In the genomic region with DNA sequence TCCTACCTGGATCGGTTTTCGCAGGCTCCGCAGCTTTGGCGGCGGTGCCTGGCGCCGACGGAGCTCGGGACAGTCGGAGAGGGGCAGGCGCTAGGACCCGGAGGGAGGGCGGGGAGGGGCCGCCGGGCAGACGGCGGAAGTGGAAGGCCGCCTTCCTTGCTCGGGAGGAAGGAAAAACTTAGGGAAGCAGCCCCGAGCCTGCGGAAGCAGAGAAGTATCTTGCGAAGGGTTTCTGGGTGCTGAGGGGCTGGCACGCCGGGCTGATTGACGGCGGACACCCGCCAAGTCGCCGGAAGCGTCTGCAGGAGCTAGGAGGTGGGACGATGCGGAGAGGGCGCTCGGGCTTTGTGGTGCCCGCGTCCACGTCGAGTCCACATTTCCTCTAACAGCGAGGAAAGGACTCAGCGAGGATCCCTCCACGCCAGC, we compare ENCODE assay signal across 8 mouse cellular contexts. TPM values are rescaled to one million over a fixed set of nuclear protein-coding genes. Genes with fewer than 3 reads are reported as not detected.
A peak's percentile ranks its signal among the peaks of the same experiment; 100 is the strongest.
DNase-seq lines count a peak whose midpoint lies in the region; ATAC-seq lines count a peak whose summit lies in the region.

Zfp646 (plus strand) TSS at position 181 of the 426 bp plus-strand sequence.

- peaks cover 18% of the 10 kb centered on the region for H3K4me1 ChIP-seq in intestine, embryonic 14.5 days (replicated peaks; ENCODE audit: control insufficient read depth, insufficient read depth, low read length)

- DNase-seq in R1 (ENCODE audit: low read depth, low spot score) = peak; percentile 91
- DNase-seq in embryo, embryonic 10.5 days (ENCODE audit: low spot score) = peak; percentile 89
- peak in 1 of 2 experiments; percentile 61 for DNase-seq in gastrocnemius, postnatal 36 days
- DNase-seq in intestine, embryonic 14.5 days (ENCODE audit: low spot score) = peak; percentile 93
- peak; percentile 54 to 84 for DNase-seq in left cerebral cortex, postnatal 10 days (ENCODE audit: extremely low spot score in 1 of 2, low spot score in 2 of 2)
- DNase-seq in right cerebral cortex, postnatal 4 days = peak; percentile 76
- no peak for DNase-seq in cerebellum, adult 11-12 months

- WGBS in intestine, embryonic 14.5 days = 1% methylated on average over 40 of the region's 41 CpGs

- intact Hi-C loops in gastrocnemius, postnatal 36 days (cut with DNase I) = loop anchor here (5.0 kb wide), 1 partner anchor 74 kb away; the partner anchor contains the start of gene Hsd3b7
- intact Hi-C loops in left cerebral cortex, postnatal 10 days (cut with DNase I) = no loop called here

- H3K9me3 ChIP-seq in intestine, embryonic 14.5 days (ENCODE audit: control insufficient read depth, low read length) = no peaks in the 10 kb centered on the region

- peak; percentile 89 for ATAC-seq in intestine, embryonic 14.5 days (replicated peaks; ENCODE audit: low FRiP score, low TSS enrichment, low read depth)
- peak; percentile 62 for ATAC-seq in megakaryocyte progenitor cell, adult 5-6 weeks (replicated peaks; ENCODE audit: poor library complexity)

- peaks cover 43% of the 10 kb centered on the region for H3K36me3 ChIP-seq in intestine, embryonic 14.5 days (ENCODE audit: control insufficient read depth, insufficient read depth, low read length)

- peak within 1 kb of the TSS; percentile 79 for H3K4me2 ChIP-seq in intestine, embryonic 14.5 days (ENCODE audit: low read length)

- no peaks in the 10 kb centered on the region for H3K27me3 ChIP-seq in intestine, embryonic 14.5 days (replicated peaks; ENCODE audit: control insufficient read depth, insufficient read depth, low read length)

- peak within 1 kb of the TSS; percentile 96 for H3K4me3 ChIP-seq in intestine, embryonic 14.5 days (ENCODE audit: low read depth, low read length)

- H3K9ac ChIP-seq in intestine, embryonic 14.5 days (ENCODE audit: low read length) = peak within 1 kb of the TSS; percentile 98

- H3K27ac ChIP-seq in intestine, embryonic 14.5 days (ENCODE audit: low read depth) = peak within 1 kb of the TSS; percentile 99

RNA-seq across cellular contexts. Expression of gene Zfp646, which starts in this region (rescaled TPM):
- total RNA-seq in gastrocnemius, postnatal 36 days (2021) = 10 to 100 TPM; 10.4 to 12.7 TPM
- polyA plus RNA-seq in intestine, embryonic 14.5 days (2014; fragmentation: Nextera tagmentation; extraction: Ambion mirVana) = 15.0 and 16.3 TPM in 2 replicates
- 10 to 100 TPM; 24.7 to 24.8 TPM for total RNA-seq in left cerebral cortex, postnatal 10 days (2021)
- total RNA-seq in megakaryocyte progenitor cell, adult 5-6 weeks (2015) = 18.7 and 19.4 TPM in 2 replicates
- 31.6 and 38.2 TPM in 2 replicates for total RNA-seq in megakaryocyte progenitor cell, adult 5-6 weeks (2017)
